Mouse (Mus musculus) ovary, postnatal 14 days (tissue): ENCODE data around the gene Slc37a1.

Experiments
- DNase-seq: peaks from one replicate; pipeline ENCODE4 v3.0.0; 2022; ENCODE audit warnings: low spot score

The Slc37a1 gene

DNA sequence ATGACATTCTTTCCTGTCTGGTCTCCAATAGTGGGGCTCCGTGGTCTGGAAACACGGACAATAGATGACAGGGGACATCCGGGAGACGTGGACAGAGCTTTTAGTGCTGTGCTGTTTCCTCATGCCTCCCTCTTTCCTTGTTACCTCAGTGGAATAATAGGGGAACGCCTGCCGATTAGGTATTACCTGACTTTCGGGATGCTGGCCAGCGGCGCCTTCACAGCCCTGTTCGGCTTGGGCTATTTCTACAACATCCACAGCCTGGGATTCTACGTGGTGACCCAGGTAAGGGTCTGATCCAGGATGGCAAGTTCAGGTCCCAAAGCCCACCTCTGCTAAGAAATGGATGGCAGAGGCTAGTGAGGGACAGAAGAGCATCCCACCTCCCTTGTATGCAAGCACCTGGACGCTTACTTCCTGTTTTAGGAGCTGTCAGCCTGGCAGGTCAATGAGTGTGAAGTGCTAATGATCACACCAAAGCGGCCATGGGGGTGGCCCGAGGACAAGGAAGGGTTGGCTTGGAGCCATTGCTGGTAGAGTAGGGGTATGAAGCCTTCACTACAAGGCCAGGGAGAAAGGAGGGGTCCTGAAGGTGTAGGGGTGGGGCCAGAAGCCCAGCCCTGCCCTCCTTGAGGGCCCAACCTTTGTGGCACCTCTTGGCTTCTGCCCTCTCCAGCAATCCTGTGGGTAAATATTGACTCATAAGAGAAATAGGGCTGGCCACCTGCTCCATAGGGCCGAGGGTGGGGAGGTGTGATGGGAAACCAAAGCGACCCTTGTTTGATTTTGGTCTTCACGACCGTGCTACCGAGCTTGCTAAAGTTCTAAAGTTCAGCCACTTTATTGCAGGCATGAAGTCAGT, 32.5 kb downstream of the Slc37a1 start:
- no peak for DNase-seq

DNA sequence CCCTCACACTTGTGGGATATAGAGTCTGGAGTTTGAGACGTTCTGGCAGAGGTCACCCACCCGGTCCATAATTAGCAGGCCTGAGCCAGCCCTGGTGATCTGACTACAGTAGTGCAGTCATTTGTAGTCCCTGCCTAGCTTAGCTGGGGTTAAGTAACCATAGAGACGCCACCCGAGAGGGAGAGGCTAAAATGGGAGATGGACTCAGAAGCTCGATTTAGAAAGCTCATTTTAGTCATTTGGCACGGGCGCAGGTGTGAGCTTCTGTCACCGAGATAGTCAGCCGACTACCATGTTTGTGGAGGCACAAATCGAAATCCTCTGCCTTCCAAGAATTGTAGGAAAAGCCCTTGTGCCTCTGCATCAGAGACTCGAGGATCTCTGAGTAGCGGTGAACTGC, 34.8 kb downstream of the Slc37a1 start:
- no peak for DNase-seq

- DNase-seq, result no peak
Measured at GRCm38 (mm10) chr17:31322446-31322845, 35.9 kb downstream of the Slc37a1 start.

- no peak for DNase-seq
Measured at GRCm38 (mm10) chr17:31323379-31323778, 36.8 kb downstream of the Slc37a1 start.

GRCm38 (mm10) chr17:31324227-31324626, 37.6 kb downstream of the Slc37a1 start:
- no peak for DNase-seq

- DNase-seq, result no peak
Measured at GRCm38 (mm10) chr17:31325451-31326219, 39.0 kb downstream of the Slc37a1 start.

DNA sequence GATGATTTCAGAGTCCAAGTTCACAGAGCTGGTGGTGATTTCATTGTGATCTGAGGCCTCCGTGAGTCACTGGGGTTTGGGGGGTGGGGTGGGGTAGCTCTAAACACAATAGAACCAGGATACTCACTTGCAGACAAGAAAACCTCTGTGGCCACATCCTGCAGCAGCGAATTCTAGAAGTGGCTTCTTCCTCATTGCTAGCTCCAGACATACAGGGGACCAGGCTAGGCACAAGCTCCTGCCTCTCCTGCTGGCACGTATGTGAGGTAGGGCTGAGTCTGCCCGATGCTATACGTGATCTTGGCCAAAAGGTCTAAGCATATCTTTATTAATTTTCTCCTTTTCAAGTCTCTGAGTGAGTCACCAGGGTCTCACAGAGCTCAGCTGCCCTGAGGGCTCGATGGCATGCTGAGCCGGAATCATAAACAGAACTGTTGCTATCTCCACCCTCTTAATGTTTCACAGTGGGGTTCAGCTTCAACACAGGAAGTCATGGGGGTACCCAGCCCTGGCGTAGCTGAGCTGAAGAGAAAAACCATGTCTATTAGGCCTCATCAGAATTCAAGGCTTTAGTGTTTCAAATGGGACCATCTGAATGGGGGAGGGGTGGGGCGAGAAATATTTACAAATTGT, 39.7 kb downstream of the Slc37a1 start:
- DNase-seq, result no peak

DNA sequence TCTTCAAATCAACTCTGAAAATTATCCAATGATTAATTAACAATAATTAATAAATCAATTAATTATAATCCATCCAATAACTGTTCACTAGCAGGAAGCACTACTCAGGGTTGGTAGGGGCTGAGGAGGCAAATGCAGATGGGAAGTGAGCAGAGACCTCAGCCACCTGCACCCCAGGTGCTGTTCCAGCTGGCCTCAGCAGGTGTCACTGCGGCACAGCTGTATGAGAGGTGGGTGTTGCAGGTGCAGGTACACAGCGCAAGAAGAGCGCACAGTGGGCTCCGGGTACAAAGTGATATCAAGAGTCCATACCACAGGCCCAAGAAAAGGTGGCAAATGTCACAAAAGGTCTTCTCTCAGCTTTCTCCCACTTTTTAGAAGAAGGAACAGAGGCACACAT, 41.9 kb downstream of the Slc37a1 start:
- DNase-seq, result no peak

DNA sequence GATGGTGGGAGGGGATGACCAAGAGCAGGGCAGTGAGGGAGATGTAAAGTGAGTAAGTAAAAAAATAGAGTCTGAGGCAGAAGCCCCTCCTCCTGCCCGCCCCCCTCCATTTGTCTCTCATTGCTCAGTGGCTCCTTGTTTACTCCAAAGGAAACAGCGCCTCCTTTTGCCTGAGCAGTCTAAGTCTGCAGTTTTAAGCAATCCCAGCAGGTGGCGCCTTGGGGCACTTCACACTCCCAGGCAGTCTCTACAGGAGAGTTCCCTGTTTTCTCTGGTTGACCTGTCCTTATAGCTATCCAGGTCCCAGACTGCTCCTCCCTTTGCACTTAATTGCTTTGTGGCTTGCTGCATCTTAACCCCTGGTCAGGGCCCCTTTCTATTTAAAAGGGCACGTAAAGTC, 44.0 kb downstream of the Slc37a1 start:
- peak; percentile 62 for DNase-seq

DNA sequence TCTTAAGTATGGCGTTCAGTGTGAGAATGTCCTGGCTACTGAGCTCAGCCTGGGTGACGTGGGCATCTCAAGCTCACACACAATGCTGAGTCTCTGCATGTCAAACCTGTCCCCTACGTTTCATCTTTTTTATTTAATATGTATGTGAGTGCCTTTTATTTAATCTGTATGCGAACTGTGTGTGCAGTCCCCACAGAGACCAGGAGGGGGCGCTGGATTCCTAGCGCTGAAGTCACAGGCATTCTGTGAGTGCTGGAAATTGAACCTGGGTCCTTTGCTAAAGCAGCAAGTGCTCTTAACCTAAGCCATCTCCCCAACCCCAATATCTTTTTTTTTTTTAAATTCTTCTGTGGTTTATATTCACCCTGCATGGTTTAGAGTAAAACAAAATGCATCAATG, 44.7 kb downstream of the Slc37a1 start:
- DNase-seq, result no peak

DNA sequence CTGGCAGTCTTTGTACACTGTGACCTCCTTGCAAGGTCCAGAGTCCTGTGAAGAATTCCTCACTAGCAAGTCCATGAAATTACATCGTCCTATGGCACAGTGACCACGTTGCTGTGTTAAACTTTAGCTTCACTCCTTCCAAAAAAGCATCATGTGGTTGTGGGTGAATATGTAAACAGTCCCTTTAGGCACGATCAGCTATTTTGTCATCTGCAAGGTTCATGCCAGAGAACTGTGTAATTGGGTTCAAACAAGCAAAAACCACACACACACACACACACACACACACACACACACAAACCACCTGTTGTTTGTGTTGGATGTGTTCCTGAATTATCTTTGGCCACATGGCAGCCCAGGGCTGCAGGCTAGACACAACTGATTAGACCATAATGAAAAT, 45.3 kb downstream of the Slc37a1 start:
- no peak for DNase-seq

GRCm38 (mm10) chr17:31332333-31332732, 45.7 kb downstream of the Slc37a1 start:
- DNase-seq, result no peak

- no peak for DNase-seq
Measured at GRCm38 (mm10) chr17:31334509-31335260, 48.1 kb downstream of the Slc37a1 start.

DNA sequence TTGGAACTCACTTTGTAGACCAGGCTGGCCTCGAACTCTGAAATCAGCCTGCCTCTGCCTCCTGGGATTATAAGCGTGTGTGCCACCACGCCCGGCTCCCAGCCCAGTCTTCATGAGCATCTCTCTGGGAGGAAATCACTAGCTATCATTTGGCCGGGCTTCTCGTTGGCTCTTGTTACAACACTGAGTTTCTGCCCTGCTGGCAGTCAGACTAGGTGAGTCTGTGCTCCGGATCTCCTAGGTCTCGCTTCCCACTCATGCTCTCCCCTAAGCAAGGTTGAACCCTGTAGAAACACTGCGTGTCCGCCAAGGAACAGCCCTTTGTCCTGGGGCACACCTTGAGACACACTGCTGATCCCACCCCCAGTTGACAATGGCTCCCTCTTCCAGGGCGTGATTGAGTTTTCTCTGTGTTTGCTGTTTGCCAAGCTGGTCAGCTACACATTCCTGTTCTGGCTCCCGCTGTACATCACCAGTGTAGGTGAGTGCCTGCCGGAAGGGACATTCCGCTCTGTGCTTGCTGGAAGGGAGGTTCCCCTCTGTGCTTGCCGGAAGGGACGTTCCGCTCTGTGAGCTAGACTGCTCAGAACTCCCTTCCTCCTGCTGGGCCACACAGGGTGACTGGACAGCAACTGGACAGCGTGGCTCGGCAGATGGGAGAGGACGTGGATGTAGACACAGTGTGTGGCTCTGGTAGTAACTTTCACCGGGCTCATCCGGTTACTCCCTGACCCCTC, 48.9 kb downstream of the Slc37a1 start:
- DNase-seq, result no peak

- DNase-seq, result no peak
Measured at GRCm38 (mm10) chr17:31339769-31340168, 53.2 kb downstream of the Slc37a1 start.

DNA sequence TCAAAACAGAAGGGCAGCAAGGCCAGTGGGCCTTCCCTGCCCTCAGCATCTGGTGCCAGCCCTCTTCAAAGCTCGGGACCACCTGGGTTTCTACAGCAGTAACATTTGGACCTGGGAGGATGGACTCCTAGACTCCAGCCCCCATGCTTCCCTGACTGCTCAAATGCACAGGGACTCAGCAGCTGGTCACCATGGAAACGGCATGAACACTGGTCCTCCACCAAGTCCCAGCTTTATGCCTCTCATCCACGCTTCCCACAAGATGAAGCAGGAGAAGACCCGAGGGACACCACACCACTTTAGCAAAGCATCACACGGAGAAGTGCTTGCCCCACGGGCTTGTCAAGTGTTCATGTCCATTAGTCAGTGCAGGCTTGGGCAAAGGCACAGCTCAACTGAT, 55.6 kb downstream of the Slc37a1 start:
- no peak for DNase-seq

DNA sequence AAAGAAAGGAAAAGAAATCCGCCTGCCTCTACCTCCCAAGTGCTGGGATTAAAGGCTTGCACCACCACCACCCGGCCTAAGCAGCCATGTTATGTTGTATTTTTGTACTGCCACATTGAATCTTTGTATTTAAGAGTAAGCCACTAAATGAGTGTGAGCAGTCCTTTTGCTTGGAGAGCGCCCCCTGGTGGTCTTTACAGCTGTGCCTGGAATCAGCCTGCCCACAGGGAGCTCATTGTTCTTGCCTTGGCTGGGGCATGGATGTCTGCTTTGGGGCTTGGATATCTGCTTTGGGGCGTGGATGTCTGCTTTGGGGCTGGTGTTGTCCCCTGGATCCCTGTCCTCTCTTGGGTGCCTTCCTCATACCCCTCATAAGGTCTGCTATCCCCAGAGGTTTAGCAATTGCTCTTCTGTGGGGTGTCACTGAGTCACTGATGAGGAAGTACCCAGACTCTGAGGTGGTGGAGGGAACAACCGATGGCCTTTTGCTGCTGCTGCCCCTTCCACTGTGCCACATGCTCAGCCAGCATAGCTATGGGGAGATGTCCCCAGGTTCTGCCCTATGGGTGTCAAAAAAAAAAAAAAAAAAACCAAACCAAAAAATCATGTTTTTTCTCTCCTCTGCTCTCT, 57.7 kb downstream of the Slc37a1 start:
- DNase-seq, result peak; percentile 60

GRCm38 (mm10) chr17:31344816-31345215, 58.2 kb downstream of the Slc37a1 start:
- DNase-seq, result no peak

GRCm38 (mm10) chr17:31348129-31348528, 61.5 kb downstream of the Slc37a1 start:
- DNase-seq, result no peak

DNA sequence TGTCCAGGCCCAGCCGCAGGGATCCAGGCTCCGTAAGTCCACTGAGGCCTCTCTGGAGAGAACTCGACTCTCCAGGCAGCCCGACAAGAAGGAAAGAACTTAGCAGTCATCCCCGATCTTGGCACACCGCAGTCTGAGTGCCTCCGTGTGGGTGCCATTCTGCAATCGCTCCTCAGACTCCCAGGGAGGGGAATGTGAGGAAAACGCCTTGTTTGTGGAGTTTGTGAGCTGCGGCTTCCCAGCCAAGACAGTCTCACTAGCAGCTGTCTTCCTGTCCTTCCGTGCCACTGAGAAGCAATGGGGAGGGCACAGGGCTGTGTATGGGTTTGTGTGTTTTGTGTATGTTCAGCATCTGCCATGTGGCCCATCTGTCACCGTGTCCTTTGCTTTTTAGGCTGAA, 62.8 kb downstream of the Slc37a1 start:
- DNase-seq, result no peak

DNA sequence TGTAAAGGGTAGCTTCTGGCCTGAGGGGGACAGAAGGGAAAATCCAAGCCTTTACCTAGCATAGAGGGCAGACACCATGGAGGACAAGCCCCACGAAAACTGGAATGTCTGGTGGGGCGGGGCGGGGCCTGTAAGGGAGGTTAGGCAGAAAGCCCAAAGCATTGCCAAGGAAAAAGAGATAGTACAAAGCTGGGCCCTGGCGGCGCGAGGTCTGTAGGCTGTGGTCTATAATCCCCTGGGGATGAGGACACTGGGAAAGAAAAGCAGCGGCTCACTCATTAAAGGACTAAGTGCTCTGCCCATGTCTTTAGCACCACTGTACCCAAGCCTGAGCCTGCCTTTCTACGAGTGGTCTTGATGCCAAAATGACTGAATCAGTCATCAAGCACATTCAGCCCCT, 65.4 kb downstream of the Slc37a1 start:
- no peak for DNase-seq
